Mouse (Mus musculus) liver, embryonic 14.5 days (tissue): ENCODE results near the gene Tmem258. TPM values are rescaled to one million over a fixed set of nuclear protein-coding genes. Genes with fewer than 3 reads are reported as not detected.

ENCODE experiments used
- ATAC-seq: fragments of 200-750 bp; cut with Nextera tagmentation; 2 replicates; pipeline ENCODE4 v1.8.0; 2017; ENCODE audit warnings: moderate number of reproducible peaks, mild to moderate bottlenecking, moderate library complexity; ENCODE audit not compliant: insufficient read depth
- DNase-seq, 3 experiments: peaks; one replicate each; pipeline ENCODE4 v3.0.0-alpha.2; 2012 to 2013; ENCODE audit warnings: low read depth in 3 of 3, low spot score in 3 of 3
- H3K27ac ChIP-seq: fragments of 300-500 bp; sonication (generic); 2 replicates; pipeline ENCODE4 v1.5.1; 2014; ENCODE audit warnings: moderate library complexity, mild to moderate bottlenecking, control low read depth, inconsistent platforms
- H3K27me3 ChIP-seq: fragments of 300-500 bp; sonication (generic); 2 replicates; pipeline ENCODE4 v1.6.1; 2014; ENCODE audit warnings: mild to moderate bottlenecking, low read length, moderate library complexity; ENCODE audit not compliant: control insufficient read depth, insufficient read depth
- H3K36me3 ChIP-seq: fragments of 300-500 bp; sonication (generic); replicated peaks from 2 replicates; pipeline ENCODE4 v1.6.1; 2014; ENCODE audit warnings: low read depth; ENCODE audit not compliant: control insufficient read depth, insufficient read depth
- H3K4me1 ChIP-seq, 2 experiments: fragments of 200-500 bp in 1 of 2; fragments of 300-500 bp in 1 of 2; sonication (generic) in 1 of 2; replicated peaks; 2 replicates each; pipeline ENCODE4 v1.6.1; 2012 to 2014; ENCODE audit warnings: antibody characterized with exemption in 1 of 2, inconsistent platforms in 1 of 2, low read length in 1 of 2; ENCODE audit not compliant: control insufficient read depth in 2 of 2, insufficient read depth in 2 of 2
- H3K4me2 ChIP-seq: fragments of 300-500 bp; sonication (generic); 2 replicates; pipeline ENCODE4 v1.6.1; 2014; ENCODE audit warnings: low read depth, mild to moderate bottlenecking, control low read depth, moderate library complexity
- H3K4me3 ChIP-seq, 2 experiments: fragments of 200-500 bp in 1 of 2; fragments of 300-500 bp in 1 of 2; sonication (generic) in 1 of 2; 2 replicates each; pipeline ENCODE4 v1.5.1; 2012 to 2014; ENCODE audit warnings: low read depth in 2 of 2, low read length in 2 of 2, mild to moderate bottlenecking in 2 of 2, control low read depth in 1 of 2, inconsistent platforms in 1 of 2, moderate library complexity in 1 of 2; ENCODE audit not compliant: insufficient read depth in 1 of 2
- H3K9ac ChIP-seq: fragments of 300-500 bp; sonication (generic); replicated peaks from 2 replicates; pipeline ENCODE4 v1.6.1; 2014; ENCODE audit warnings: mild to moderate bottlenecking, control low read depth, moderate library complexity
- H3K9me3 ChIP-seq: fragments of 300-500 bp; sonication (generic); 2 replicates; pipeline ENCODE4 v1.6.1; 2016; ENCODE audit warnings: low read length, mixed read lengths; ENCODE audit not compliant: control insufficient read depth
- CTCF ChIP-seq: IDR thresholded peaks from 2 replicates; pipeline ENCODE4 v1.5.1; 2016; ENCODE audit warnings: antibody characterized with exemption, low read depth, control low read depth
- EP300 ChIP-seq: IDR thresholded peaks from 2 replicates; pipeline ENCODE4 v1.6.1; 2016; ENCODE audit warnings: antibody characterized with exemption, low read depth
- whole genome bisulfite sequencing: fragments of 180-500 bp; shearing (Covaris S2); extraction: QIAGEN DNeasy Blood & Tissue Kit; methylation state at CpG from one replicate; pipeline ENCODE4 v1.1.7; 2014; ENCODE audit not compliant: insufficient replicate concordance; 5-methylcytosine and 5-hydroxymethylcytosine counted together
- microRNA-seq: library from miRNA; unstranded; fragments of <30 nt; microRNA quantifications from one replicate; pipeline ENCODE4, GENCODE M21; 2016
- polyA plus RNA-seq, 2 experiments: library from polyadenylated mRNA; depleted of rRNA in 1 of 2; stranded (reverse) in 1 of 2; unstranded in 1 of 2; fragments of >200 nt; fragmentation: Nextera tagmentation in 1 of 2; extraction: Ambion mirVana in 1 of 2; gene quantifications; 2 replicates each; pipeline versions ENCODE4 v1.2.1 to v1.2.3; 2012 to 2014

Gene Tmem258
- polyA plus RNA-seq, 2 experiments = 78.6 to 402 TPM

- WGBS = 55% methylated on average over 20 of the region's 20 CpGs
- Histone ChIP-seq H3K4me1 (no peaks in the 10 kb centered on the region), H3K27me3 (no peaks in the 10 kb centered on the region), H3K9me3 (no peaks in the 10 kb centered on the region), H3K4me3 (no peak overlapping the region), H3K9ac (no peak overlapping the region), H3K36me3 (no peaks in the 10 kb centered on the region), H3K4me2 (no peak overlapping the region), H3K27ac (no peak overlapping the region)
- ATAC-seq = no peak
- TF ChIP-seq EP300 (no peak), CTCF (no peak)
- DNase-seq = no peak
Observed at GRCm38 (mm10) chr19:10248128-10248527, 44.3 kb downstream of the Tmem258 start.

Small RNA genes lying within 50 kb of the gene (microRNA-seq; reads per million reads assigned to microRNA genes)
- 2.1 reads per million for gene Mir6993

Other genes with a start within 250 kb of the Tmem258 start
- 1,645 and 1,653 TPM in 2 replicates for gene Fth1, start 223.4 kb upstream of the Tmem258 start, polyA plus RNA-seq (2012; rRNA removed)
- 3,787 and 3,976 TPM in 2 replicates for gene Fth1, start 223.4 kb upstream of the Tmem258 start, polyA plus RNA-seq (2014; fragmentation: Nextera tagmentation; extraction: Ambion mirVana)
- 0.08 TPM in 1 of 2 replicates, not detected in the other for gene Best1, start 202.4 kb upstream of the Tmem258 start, polyA plus RNA-seq (2012; rRNA removed)
- 0.09 and 0.10 TPM in 2 replicates for gene Best1, start 202.4 kb upstream of the Tmem258 start, polyA plus RNA-seq (2014; fragmentation: Nextera tagmentation; extraction: Ambion mirVana)
- gene Rab3il1, start 202.3 kb upstream of the Tmem258 start, polyA plus RNA-seq (2012; rRNA removed) = 116 and 122 TPM in 2 replicates
- 240 and 255 TPM in 2 replicates for gene Rab3il1, start 202.3 kb upstream of the Tmem258 start, polyA plus RNA-seq (2014; fragmentation: Nextera tagmentation; extraction: Ambion mirVana)
- 8.2 and 8.3 TPM in 2 replicates for gene Fads3, start 162.4 kb upstream of the Tmem258 start, polyA plus RNA-seq (2012; rRNA removed)
- 4.4 and 5.1 TPM in 2 replicates for gene Fads3, start 162.4 kb upstream of the Tmem258 start, polyA plus RNA-seq (2014; fragmentation: Nextera tagmentation; extraction: Ambion mirVana)
- 41.9 and 49.2 TPM in 2 replicates for gene Fads2, start 102.3 kb upstream of the Tmem258 start, polyA plus RNA-seq (2012; rRNA removed)
- gene Fads2, start 102.3 kb upstream of the Tmem258 start, polyA plus RNA-seq (2014; fragmentation: Nextera tagmentation; extraction: Ambion mirVana) = 22.7 and 25.8 TPM in 2 replicates
- gene Fads1, start 21.1 kb upstream of the Tmem258 start, polyA plus RNA-seq (2012; rRNA removed) = 27.3 and 32.1 TPM in 2 replicates
- gene Fads1, start 21.1 kb upstream of the Tmem258 start, polyA plus RNA-seq (2014; fragmentation: Nextera tagmentation; extraction: Ambion mirVana) = 45.2 and 50.5 TPM in 2 replicates
- gene Fen1, start 155 bp downstream of the Tmem258 start, polyA plus RNA-seq (2012; rRNA removed) = 53.1 and 75.8 TPM in 2 replicates
- gene Fen1, start 155 bp downstream of the Tmem258 start, polyA plus RNA-seq (2014; fragmentation: Nextera tagmentation; extraction: Ambion mirVana) = 131 and 145 TPM in 2 replicates
- gene Myrf, start 36.7 kb downstream of the Tmem258 start, polyA plus RNA-seq (2012; rRNA removed) = 6.4 and 9.1 TPM in 2 replicates
- 3.5 and 3.7 TPM in 2 replicates for gene Myrf, start 36.7 kb downstream of the Tmem258 start, polyA plus RNA-seq (2014; fragmentation: Nextera tagmentation; extraction: Ambion mirVana)
- 0.30 and 0.32 TPM in 2 replicates for gene Dagla, start 100.9 kb downstream of the Tmem258 start, polyA plus RNA-seq (2012; rRNA removed)
- 0.09 and 0.19 TPM in 2 replicates for gene Dagla, start 100.9 kb downstream of the Tmem258 start, polyA plus RNA-seq (2014; fragmentation: Nextera tagmentation; extraction: Ambion mirVana)
- 0.28 and 0.37 TPM in 2 replicates for gene Syt7, start 185.1 kb downstream of the Tmem258 start, polyA plus RNA-seq (2012; rRNA removed)
- 0.04 and 0.09 TPM in 2 replicates for gene Syt7, start 185.1 kb downstream of the Tmem258 start, polyA plus RNA-seq (2014; fragmentation: Nextera tagmentation; extraction: Ambion mirVana)